Mouse (Mus musculus) kidney, embryonic 14.5 days (tissue): ENCODE data around the gene Agap1. TPM values are rescaled to one million over a fixed set of nuclear protein-coding genes. Genes with fewer than 3 reads are reported as not detected.

ENCODE experiments used
- ATAC-seq: fragments of 200-750 bp; cut with Nextera tagmentation; 2 replicates; pipeline ENCODE4 v1.8.0; 2017; ENCODE audit warnings: moderate number of reproducible peaks, mild to moderate bottlenecking, moderate TSS enrichment, moderate library complexity; ENCODE audit not compliant: low FRiP score, low TSS enrichment
- H3K27ac ChIP-seq: fragments of 300-500 bp; sonication (generic); 2 replicates; pipeline ENCODE4 v1.5.1; 2014; ENCODE audit warnings: low read depth, mild to moderate bottlenecking, low read length, moderate library complexity, mixed read lengths
- H3K27me3 ChIP-seq: fragments of 300-500 bp; sonication (generic); 2 replicates; pipeline ENCODE4 v1.6.1; 2014; ENCODE audit warnings: mild to moderate bottlenecking, low read length; ENCODE audit not compliant: control insufficient read depth, insufficient read depth
- H3K36me3 ChIP-seq: fragments of 300-500 bp; sonication (generic); 2 replicates; pipeline ENCODE4 v1.6.1; 2014; ENCODE audit warnings: low read length, mixed read lengths; ENCODE audit not compliant: control insufficient read depth, insufficient read depth
- H3K4me1 ChIP-seq: fragments of 300-500 bp; sonication (generic); 2 replicates; pipeline ENCODE4 v1.6.1; 2014; ENCODE audit warnings: low read length, mixed read lengths; ENCODE audit not compliant: control insufficient read depth, insufficient read depth
- H3K4me2 ChIP-seq: fragments of 300-500 bp; sonication (generic); replicated peaks from 2 replicates; pipeline ENCODE4 v1.6.1; 2014; ENCODE audit warnings: low read depth, mild to moderate bottlenecking, low read length
- H3K4me3 ChIP-seq: fragments of 300-500 bp; sonication (generic); 2 replicates; pipeline ENCODE4 v1.5.1; 2014; ENCODE audit warnings: mild to moderate bottlenecking, low read length
- H3K9ac ChIP-seq: fragments of 300-500 bp; sonication (generic); 2 replicates; pipeline ENCODE4 v1.6.1; 2014; ENCODE audit warnings: low read depth, mild to moderate bottlenecking, low read length, moderate library complexity
- H3K9me3 ChIP-seq: fragments of 300-500 bp; sonication (generic); 2 replicates; pipeline ENCODE4 v1.6.1; 2016; ENCODE audit warnings: low read length; ENCODE audit not compliant: control insufficient read depth
- WGBS: fragments of 180-500 bp; shearing (Covaris S2); extraction: QIAGEN DNeasy Blood & Tissue Kit; methylation state at CpG from one replicate; pipeline ENCODE4 v1.1.7; 2014; 5-methylcytosine and 5-hydroxymethylcytosine counted together
- polyA plus RNA-seq: library from polyadenylated mRNA; unstranded; fragments of >200 nt; fragmentation: Nextera tagmentation; extraction: Ambion mirVana; gene quantifications from 2 replicates; pipeline ENCODE4 v1.2.1, GENCODE M21; 2014

The Agap1 gene
- polyA plus RNA-seq, 1 experiment from 2014 or later: 19.3 TPM

DNA sequence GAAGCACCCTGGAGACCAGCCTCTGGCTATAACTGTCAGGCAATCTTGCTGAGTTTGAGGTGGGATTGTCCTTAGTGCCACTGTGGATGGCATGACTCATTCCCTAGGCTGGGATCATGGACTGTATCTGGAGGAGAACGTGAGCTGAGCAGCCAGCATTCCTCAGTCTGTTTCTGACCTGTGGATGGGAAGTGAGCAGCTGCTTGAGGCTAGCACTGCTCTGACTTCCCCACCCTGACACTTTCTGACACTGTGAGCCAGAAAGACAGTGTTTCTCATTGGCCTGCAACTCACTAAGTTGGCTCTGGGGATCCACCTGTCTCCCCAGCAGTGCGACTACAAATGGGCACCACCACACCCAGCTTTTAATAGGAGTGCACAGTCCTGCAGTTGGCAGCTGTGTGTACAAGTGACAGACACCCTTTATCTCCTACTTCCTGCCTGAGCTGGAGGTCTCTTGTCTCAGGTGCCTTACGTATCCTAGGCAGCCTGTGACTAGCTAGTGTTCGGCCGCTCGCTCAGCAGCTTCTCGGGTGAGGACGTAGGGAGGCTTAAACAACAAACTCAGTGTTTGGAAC is 55.2 kb downstream of the Agap1 start:
- peak; percentile 43; the same call in 1 of the 2 replicates for ATAC-seq
- no peak overlapping the region for H3K4me2 ChIP-seq
- H3K4me1 ChIP-seq: peaks cover 3% of the 10 kb centered on the region; the same call in 1 of the 2 replicates
- no peak overlapping the region for H3K27ac ChIP-seq
- 44% methylated on average over 8 of the region's 8 CpGs for WGBS
- no peaks in the 10 kb centered on the region for H3K36me3 ChIP-seq
- H3K4me3 ChIP-seq: no peak overlapping the region
- no peaks in the 10 kb centered on the region for H3K27me3 ChIP-seq
- H3K9ac ChIP-seq: no peak overlapping the region
- H3K9me3 ChIP-seq: no peaks in the 10 kb centered on the region

DNA sequence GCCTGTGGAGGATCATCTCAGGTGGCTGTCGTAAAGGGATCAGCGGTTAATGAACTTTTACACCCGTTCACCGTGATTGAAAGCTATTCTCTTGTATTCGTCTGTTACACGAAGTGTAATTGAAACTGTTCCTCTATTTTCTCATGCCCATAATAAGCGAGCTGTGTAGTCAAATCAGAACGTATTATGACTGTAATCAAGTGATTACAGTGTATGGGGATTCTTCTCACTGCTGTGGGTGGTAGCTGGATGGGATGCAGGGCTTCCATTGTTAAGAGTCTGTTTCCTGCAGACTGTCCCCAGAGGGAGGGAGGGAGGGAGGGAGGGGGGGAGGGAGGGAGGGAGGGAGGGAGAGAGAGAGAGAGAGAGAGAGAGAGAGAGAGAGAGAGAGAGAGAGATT is 56.1 kb downstream of the Agap1 start:
- Histone ChIP-seq H3K27me3 (no peaks in the 10 kb centered on the region), H3K9me3 (no peaks in the 10 kb centered on the region), H3K4me1 (peaks cover 3% of the 10 kb centered on the region; the same call in 1 of the 2 replicates), H3K4me2 (no peak overlapping the region), H3K9ac (no peak overlapping the region), H3K27ac (no peak overlapping the region), H3K36me3 (no peaks in the 10 kb centered on the region), H3K4me3 (no peak overlapping the region)
- no peak for ATAC-seq
- WGBS: 39% methylated on average over 8 of the region's 8 CpGs

DNA sequence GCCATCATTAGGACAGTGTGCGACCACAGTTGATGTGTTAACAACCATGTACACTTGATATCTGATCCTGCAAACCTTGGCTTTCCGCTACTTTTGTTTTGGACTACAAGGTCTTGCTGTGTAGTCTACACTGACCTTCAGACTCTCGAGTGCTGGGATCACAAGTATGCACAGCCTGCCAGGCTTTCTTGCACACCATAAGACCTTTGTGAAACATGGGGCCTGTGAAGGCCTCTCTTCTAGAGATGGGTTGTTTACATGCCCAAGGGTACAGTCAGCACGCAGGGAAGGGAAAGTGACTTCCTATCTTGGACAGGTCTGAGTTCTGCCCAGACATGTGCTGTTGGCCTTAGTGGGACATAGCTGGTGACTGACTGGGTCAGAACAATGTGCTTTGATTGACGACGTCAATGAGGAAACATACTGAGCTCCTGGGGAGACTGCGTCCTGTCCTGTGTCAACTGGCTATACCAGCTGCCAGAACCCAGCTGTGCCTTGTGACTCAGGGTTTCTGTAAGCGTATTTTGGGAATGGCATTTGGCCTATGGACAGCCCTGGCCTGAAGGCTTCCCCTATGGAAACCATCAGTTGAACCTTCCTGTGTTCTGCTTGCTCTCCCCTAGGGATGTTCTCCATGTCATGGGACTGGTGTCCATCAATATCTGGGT is 59.1 kb downstream of the Agap1 start:
- no peak overlapping the region for H3K9ac ChIP-seq
- no peak overlapping the region for H3K4me2 ChIP-seq
- H3K9me3 ChIP-seq: no peaks in the 10 kb centered on the region
- H3K27ac ChIP-seq: no peak overlapping the region
- H3K4me1 ChIP-seq: peaks cover 15% of the 10 kb centered on the region
- no peak for ATAC-seq
- H3K36me3 ChIP-seq: no peaks in the 10 kb centered on the region
- WGBS: 74% methylated on average over 8 of the region's 8 CpGs
- H3K27me3 ChIP-seq: no peaks in the 10 kb centered on the region
- H3K4me3 ChIP-seq: no peak overlapping the region

DNA sequence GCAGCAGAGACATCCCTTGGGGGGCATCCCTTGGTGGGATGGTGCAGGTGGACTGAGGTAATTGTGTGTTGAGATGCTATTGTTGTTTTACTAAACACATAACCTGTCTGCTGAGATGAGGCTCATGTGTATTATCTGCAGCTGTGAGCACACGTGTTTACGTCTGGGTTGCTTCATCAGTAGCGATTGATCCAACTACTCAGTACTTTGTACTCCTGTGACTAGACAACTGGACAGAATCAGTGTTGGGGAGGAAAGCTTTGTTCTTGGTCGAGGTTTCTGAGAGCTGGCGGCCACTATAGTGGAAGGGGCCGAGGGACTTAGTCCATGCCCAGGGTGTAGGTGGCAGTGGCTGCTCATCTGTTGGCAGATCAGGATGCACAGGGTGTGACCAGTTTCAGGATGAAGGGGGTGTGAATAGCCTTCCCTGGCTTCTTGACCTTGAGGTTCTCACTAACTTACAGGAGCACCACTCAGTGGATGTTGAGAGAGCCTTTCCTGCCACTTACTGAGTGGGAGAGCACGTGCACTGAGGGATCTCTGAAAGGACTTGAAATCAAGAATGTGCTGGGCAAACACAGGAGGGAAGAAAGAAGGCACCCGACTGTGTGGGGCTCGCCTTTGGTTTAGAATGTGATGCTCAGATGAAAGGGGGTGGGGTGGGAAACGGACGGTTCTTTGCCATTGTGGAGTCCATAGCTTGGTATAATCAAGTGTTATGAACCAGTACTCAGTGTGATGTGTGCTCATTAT is 61.4 kb downstream of the Agap1 start:
- ATAC-seq: no peak

DNA sequence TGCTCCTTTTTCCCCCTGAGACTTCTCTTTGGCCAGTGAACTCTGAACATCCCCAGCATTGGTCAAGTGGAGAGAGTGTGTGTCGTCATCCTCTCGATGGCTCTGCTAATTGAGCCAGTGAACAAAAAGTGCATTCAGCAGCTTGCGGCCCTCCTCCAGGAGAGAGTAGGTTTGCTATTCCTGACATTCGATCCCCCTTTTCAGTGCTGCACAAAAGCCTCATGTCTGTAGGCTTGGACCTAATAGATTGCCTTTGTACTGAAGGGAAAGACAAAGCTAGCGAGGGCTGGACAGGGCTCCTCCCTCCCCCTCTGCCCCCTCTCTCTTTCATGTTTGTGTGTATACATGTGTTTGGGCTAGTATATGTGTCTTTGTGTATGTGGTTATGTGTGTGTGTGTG is 63.2 kb downstream of the Agap1 start:
- 10% methylated on average over 5 of the region's 5 CpGs for WGBS
- Histone ChIP-seq H3K36me3 (no peaks in the 10 kb centered on the region), H3K27ac (no peak overlapping the region), H3K4me1 (peaks cover 14% of the 10 kb centered on the region), H3K4me3 (no peak overlapping the region), H3K9me3 (no peaks in the 10 kb centered on the region), H3K9ac (no peak overlapping the region), H3K27me3 (no peaks in the 10 kb centered on the region), H3K4me2 (no peak overlapping the region)
- peak; percentile 55; the same call in 1 of the 2 replicates for ATAC-seq

More for the DNA sequence above, 61.4 kb downstream of the Agap1 start:
- peaks cover 14% of the 10 kb centered on the region for H3K4me1 ChIP-seq
- H3K36me3 ChIP-seq: no peaks in the 10 kb centered on the region
- no peak overlapping the region for H3K4me2 ChIP-seq
- H3K4me3 ChIP-seq: no peak overlapping the region
- H3K27ac ChIP-seq: no peak overlapping the region
- no peaks in the 10 kb centered on the region for H3K27me3 ChIP-seq
- WGBS: 80% methylated on average over 11 of the region's 11 CpGs
- H3K9me3 ChIP-seq: no peaks in the 10 kb centered on the region
- no peak overlapping the region for H3K9ac ChIP-seq

DNA sequence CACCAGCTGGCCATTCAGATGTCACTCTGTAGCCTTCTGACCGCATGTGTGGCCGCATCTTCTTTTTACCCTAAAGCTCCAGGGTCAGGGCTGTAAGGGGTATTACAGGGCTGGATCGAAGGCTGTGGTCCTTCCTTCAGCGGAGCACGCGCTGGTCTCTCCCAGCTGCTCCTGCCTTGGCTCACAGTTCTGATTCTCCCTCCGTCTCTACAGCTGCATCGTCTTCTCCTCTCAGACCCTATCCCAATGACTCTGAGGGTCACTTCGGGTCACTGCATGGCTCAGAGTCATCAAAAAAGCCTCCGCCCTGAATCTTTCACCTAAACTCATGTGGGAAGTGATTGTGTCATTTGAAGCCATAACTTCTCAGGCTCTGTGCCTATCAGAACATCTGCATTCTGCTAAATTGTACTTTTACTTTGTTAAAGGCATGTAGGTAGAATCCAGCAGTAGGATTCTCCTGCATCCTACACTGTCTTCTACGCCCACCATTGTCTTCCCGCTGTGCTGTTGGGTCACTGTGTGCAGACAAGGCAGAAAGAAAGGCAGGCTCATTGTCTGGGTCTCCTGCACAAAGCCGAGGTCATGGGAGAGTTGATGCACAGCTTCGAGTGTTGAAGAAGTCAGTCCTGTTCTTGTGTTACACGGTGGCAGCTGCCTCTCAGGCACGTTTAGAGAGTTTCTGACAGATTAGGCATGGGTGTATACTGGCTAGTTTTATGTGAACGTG is 65.5 kb downstream of the Agap1 start:
- H3K9ac ChIP-seq: no peak overlapping the region
- peaks cover 22% of the 10 kb centered on the region for H3K4me1 ChIP-seq
- no peaks in the 10 kb centered on the region for H3K36me3 ChIP-seq
- WGBS: 60% methylated on average over 17 of the region's 17 CpGs
- H3K4me3 ChIP-seq: no peak overlapping the region
- no peaks in the 10 kb centered on the region for H3K27me3 ChIP-seq
- no peak overlapping the region for H3K4me2 ChIP-seq
- ATAC-seq: no peak
- H3K27ac ChIP-seq: no peak overlapping the region
- H3K9me3 ChIP-seq: no peaks in the 10 kb centered on the region

DNA sequence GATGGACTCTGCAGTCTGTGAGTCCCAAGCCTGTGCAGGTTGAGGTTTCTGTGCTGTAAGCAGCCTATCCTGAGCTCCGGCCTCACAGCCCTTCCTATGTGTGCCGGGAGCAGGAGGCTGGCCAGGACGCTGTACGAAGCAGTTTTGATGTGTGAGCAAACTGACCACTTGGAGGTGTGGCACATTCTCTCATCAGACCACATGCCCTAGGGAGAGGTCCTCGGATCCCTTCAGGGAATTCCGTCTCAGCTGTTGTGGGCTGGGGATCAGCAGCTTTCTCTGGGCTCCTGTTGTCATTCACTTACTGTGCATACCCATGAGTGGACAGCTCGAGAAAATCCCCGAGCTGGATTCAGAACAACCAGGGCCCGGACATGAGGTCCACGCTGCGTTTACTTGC is 66.8 kb downstream of the Agap1 start:
- no peak for ATAC-seq

DNA sequence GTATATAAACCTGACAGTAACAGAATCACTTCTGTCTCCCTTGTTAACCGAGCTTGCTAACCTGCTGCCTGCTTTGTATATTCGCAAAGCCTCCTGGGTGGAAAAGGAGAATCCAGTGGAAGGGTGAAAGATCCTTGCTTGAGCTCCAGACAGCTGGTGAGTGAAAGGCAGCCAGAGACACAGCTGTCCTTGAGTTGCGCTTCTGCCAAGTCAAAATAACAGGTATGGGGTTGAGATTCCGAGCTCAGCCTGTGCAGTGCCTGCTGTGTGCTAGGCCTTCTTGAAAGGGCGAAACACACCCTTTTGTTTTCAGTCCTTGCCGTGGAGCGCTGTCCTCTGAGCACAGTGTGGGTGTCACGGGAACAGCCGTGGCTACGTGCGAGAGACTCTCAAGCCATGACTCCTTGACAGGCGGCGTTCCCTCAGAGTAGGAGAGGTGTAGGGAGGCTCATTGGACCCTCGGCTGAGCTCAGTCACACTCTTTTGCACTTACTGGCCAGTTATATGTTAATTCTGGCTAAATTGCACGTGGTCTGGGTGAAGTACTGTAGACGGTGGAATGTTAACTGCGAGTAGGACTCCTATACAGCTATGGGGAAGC is 67.4 kb downstream of the Agap1 start:
- H3K36me3 ChIP-seq: no peaks in the 10 kb centered on the region
- no peak overlapping the region for H3K4me2 ChIP-seq
- H3K27ac ChIP-seq: no peak overlapping the region
- H3K4me1 ChIP-seq: peaks cover 18% of the 10 kb centered on the region
- no peaks in the 10 kb centered on the region for H3K27me3 ChIP-seq
- H3K9ac ChIP-seq: no peak overlapping the region
- H3K4me3 ChIP-seq: no peak overlapping the region
- no peaks in the 10 kb centered on the region for H3K9me3 ChIP-seq
- no peak for ATAC-seq
- WGBS: 77% methylated on average over 17 of the region's 17 CpGs

More for the DNA sequence above, 66.8 kb downstream of the Agap1 start:
- H3K27ac ChIP-seq: no peak overlapping the region
- peaks cover 22% of the 10 kb centered on the region for H3K4me1 ChIP-seq
- WGBS: 85% methylated on average over 11 of the region's 11 CpGs
- H3K4me2 ChIP-seq: no peak overlapping the region
- H3K36me3 ChIP-seq: no peaks in the 10 kb centered on the region
- H3K9ac ChIP-seq: no peak overlapping the region
- H3K9me3 ChIP-seq: no peaks in the 10 kb centered on the region
- H3K27me3 ChIP-seq: no peaks in the 10 kb centered on the region
- H3K4me3 ChIP-seq: no peak overlapping the region
